Mouse (Mus musculus) CH12.LX (cell line): ENCODE results near the gene Gm13288. TPM values are rescaled to one million over a fixed set of nuclear protein-coding genes. Genes with fewer than 3 reads are reported as not detected.
A peak's percentile ranks its signal among the peaks of the same experiment; 100 is the strongest.

ENCODE experiments used
- DNase-seq: peaks from one replicate; pipeline ENCODE4 v3.0.0-alpha.2; 2013; ENCODE audit errors: extremely low read depth
- H3K27ac ChIP-seq: 2 replicates; pipeline ENCODE4 v1.5.1; 2012; ENCODE audit warnings: low read depth, mild to moderate bottlenecking, control low read depth, moderate library complexity; ENCODE audit not compliant: insufficient read depth
- H3K27me3 ChIP-seq: replicated peaks from 2 replicates; pipeline ENCODE3; 2012; ENCODE audit warnings: inconsistent platforms
- H3K36me3 ChIP-seq, 2 experiments: replicated peaks in 1 of 2; 2 replicates each; pipeline versions ENCODE3 to v1.6.1; 2012; ENCODE audit warnings: inconsistent platforms in 1 of 2, low read length in 1 of 2, mild to moderate bottlenecking in 1 of 2, mixed read lengths in 1 of 2, moderate library complexity in 1 of 2; ENCODE audit not compliant: control insufficient read depth in 1 of 2, insufficient read depth in 1 of 2
- H3K4me1 ChIP-seq, 2 experiments: 2 replicates each; pipeline ENCODE4 v1.6.1; 2012; ENCODE audit warnings: inconsistent platforms in 1 of 2, moderate library complexity in 1 of 2; ENCODE audit not compliant: insufficient read depth in 2 of 2, control insufficient read depth in 1 of 2
- H3K4me2 ChIP-seq: 2 replicates; pipeline ENCODE4 v1.6.1; 2012; ENCODE audit warnings: low read depth, mild to moderate bottlenecking, control low read depth; ENCODE audit not compliant: poor library complexity, insufficient read depth, severe bottlenecking
- H3K4me3 ChIP-seq, 3 experiments: fragments of 150-350 bp in 1 of 3; sonication (generic) in 1 of 3; replicated peaks in 1 of 3; 2 replicates each; pipeline versions ENCODE3 to v1.5.1; 2011 to 2012; ENCODE audit warnings: low read depth in 2 of 3, low read length in 2 of 3, mild to moderate bottlenecking in 2 of 3, moderate library complexity in 2 of 3, control low read depth in 1 of 3, improper control_type of control experiment in 1 of 3, inconsistent platforms in 1 of 3, mixed read lengths in 1 of 3; ENCODE audit not compliant: poor library complexity in 1 of 3
- H3K79me2 ChIP-seq: replicated peaks from 2 replicates; pipeline ENCODE4 v1.6.1; 2012; ENCODE audit warnings: mild to moderate bottlenecking, moderate library complexity; ENCODE audit not compliant: control insufficient read depth, poor library complexity, insufficient read depth, severe bottlenecking; ENCODE audit errors: extremely low read depth
- H3K9ac ChIP-seq: 2 replicates; pipeline ENCODE4 v1.6.1; 2012; ENCODE audit warnings: low read depth, mild to moderate bottlenecking, control low read depth, moderate library complexity; ENCODE audit not compliant: insufficient read depth
- H3K9me3 ChIP-seq: replicated peaks from 2 replicates; pipeline ENCODE3; 2012; ENCODE audit warnings: low read length, inconsistent platforms, mixed read lengths
- CHD1 ChIP-seq: IDR thresholded peaks from 2 replicates; pipeline ENCODE4 v1.6.1; 2012; ENCODE audit warnings: low read depth, low read length, improper control_type of control experiment, inconsistent platforms
- E2F4 ChIP-seq: IDR thresholded peaks from 2 replicates; pipeline ENCODE4 v1.6.1; 2011; ENCODE audit warnings: low read depth, low read length, improper control_type of control experiment; ENCODE audit not compliant: insufficient replicate concordance
- EP300 ChIP-seq: IDR thresholded peaks from 2 replicates; pipeline ENCODE4 v1.6.1; 2011; ENCODE audit warnings: low read length, improper control_type of control experiment
- GABPA ChIP-seq: IDR thresholded peaks from 2 replicates; pipeline ENCODE4 v1.6.1; 2012; ENCODE audit warnings: low read depth, low read length, improper control_type of control experiment, inconsistent platforms; ENCODE audit not compliant: insufficient replicate concordance
- HCFC1 ChIP-seq: IDR thresholded peaks from 2 replicates; pipeline ENCODE4 v1.6.1; 2012; ENCODE audit warnings: low read depth, mild to moderate bottlenecking, inconsistent platforms, low read length, improper control_type of control experiment
- IRF4 ChIP-seq: IDR thresholded peaks from 2 replicates; pipeline ENCODE4 v1.6.1; 2014; ENCODE audit warnings: low read depth, mild to moderate bottlenecking, inconsistent platforms, low read length, improper control_type of control experiment
- JUN ChIP-seq: IDR thresholded peaks from 2 replicates; pipeline ENCODE4 v1.6.1; 2011; ENCODE audit warnings: low read depth, mild to moderate bottlenecking, low read length, improper control_type of control experiment, moderate library complexity; ENCODE audit not compliant: insufficient read depth
- JUND ChIP-seq: conservative IDR thresholded peaks from 2 replicates; pipeline ENCODE4 v1.6.1; 2011; ENCODE audit warnings: low read depth, low read length, improper control_type of control experiment
- KAT2A ChIP-seq: IDR thresholded peaks from 2 replicates; pipeline ENCODE4 v1.6.1; 2012; ENCODE audit warnings: low read length, improper control_type of control experiment, inconsistent platforms; ENCODE audit not compliant: insufficient replicate concordance
- MAFK ChIP-seq: IDR thresholded peaks from 2 replicates; pipeline ENCODE4 v1.6.1; 2011; ENCODE audit warnings: low read length, improper control_type of control experiment; ENCODE audit not compliant: insufficient replicate concordance
- MAX ChIP-seq: IDR thresholded peaks from 2 replicates; pipeline ENCODE4 v1.6.1; 2011; ENCODE audit warnings: low read length, improper control_type of control experiment
- MAZ ChIP-seq: IDR thresholded peaks from 2 replicates; pipeline ENCODE4 v1.6.1; 2012; ENCODE audit warnings: low read depth, mild to moderate bottlenecking, inconsistent platforms, low read length, improper control_type of control experiment, moderate library complexity
- MXI1 ChIP-seq: IDR thresholded peaks from 2 replicates; pipeline ENCODE4 v1.6.1; 2011; ENCODE audit warnings: mild to moderate bottlenecking, low read depth, low read length, improper control_type of control experiment
- MYC ChIP-seq: IDR thresholded peaks from 2 replicates; pipeline ENCODE4 v1.6.1; 2011; ENCODE audit warnings: low read depth, mild to moderate bottlenecking, improper control_type of control experiment, low read length
- NELFE ChIP-seq: IDR thresholded peaks from 2 replicates; pipeline ENCODE4 v1.6.1; 2011; ENCODE audit warnings: low read depth, low read length, improper control_type of control experiment
- NRF1 ChIP-seq: IDR thresholded peaks from 2 replicates; pipeline ENCODE4 v1.6.1; 2014; ENCODE audit warnings: low read depth, mild to moderate bottlenecking, inconsistent platforms, low read length, improper control_type of control experiment, moderate library complexity
- PAX5 ChIP-seq: IDR thresholded peaks from 2 replicates; pipeline ENCODE4 v1.6.1; 2012; ENCODE audit warnings: low read length, inconsistent platforms, mixed read lengths
- POLR2AphosphoS2 ChIP-seq: IDR thresholded peaks from 2 replicates; pipeline ENCODE4 v1.6.1; 2011; ENCODE audit warnings: low read depth, low read length, improper control_type of control experiment
- RCOR1 ChIP-seq: conservative IDR thresholded peaks from 2 replicates; pipeline ENCODE4 v1.6.1; 2012; ENCODE audit warnings: low read depth, mild to moderate bottlenecking, inconsistent platforms, low read length, improper control_type of control experiment
- SIN3A ChIP-seq: IDR thresholded peaks from 2 replicates; pipeline ENCODE4 v1.6.1; 2012; ENCODE audit warnings: low read length, improper control_type of control experiment, inconsistent platforms
- SMC3 ChIP-seq: IDR thresholded peaks from 2 replicates; pipeline ENCODE4 v1.6.1; 2011; ENCODE audit warnings: low read depth, low read length, improper control_type of control experiment
- TBP ChIP-seq: conservative IDR thresholded peaks from 2 replicates; pipeline ENCODE4 v1.6.1; 2011; ENCODE audit warnings: low read depth, low read length, improper control_type of control experiment
- TCF12 ChIP-seq: IDR thresholded peaks from 2 replicates; pipeline ENCODE4 v1.6.1; 2014; ENCODE audit warnings: low read depth, mild to moderate bottlenecking, inconsistent platforms, low read length, improper control_type of control experiment
- USF1 ChIP-seq: IDR thresholded peaks from 2 replicates; pipeline ENCODE4 v1.6.1; 2014; ENCODE audit warnings: low read depth, mild to moderate bottlenecking, inconsistent platforms, low read length, improper control_type of control experiment
- USF2 ChIP-seq: conservative IDR thresholded peaks from 2 replicates; pipeline ENCODE4 v1.6.1; 2011; ENCODE audit warnings: low read depth, low read length, improper control_type of control experiment
- ZC3H11A ChIP-seq: IDR thresholded peaks from 2 replicates; pipeline ENCODE4 v1.6.1; 2012; ENCODE audit warnings: low read depth, mild to moderate bottlenecking, inconsistent platforms, low read length, improper control_type of control experiment
- ZKSCAN1 ChIP-seq: IDR thresholded peaks from 2 replicates; pipeline ENCODE4 v1.6.1; 2012; ENCODE audit warnings: low read depth, inconsistent platforms, low read length, improper control_type of control experiment, borderline replicate concordance
- ZMIZ1 ChIP-seq: IDR thresholded peaks from 2 replicates; pipeline ENCODE4 v1.6.1; 2012; ENCODE audit warnings: low read depth, mild to moderate bottlenecking, inconsistent platforms, low read length, improper control_type of control experiment
- ZNF384 ChIP-seq: IDR thresholded peaks from 2 replicates; pipeline ENCODE4 v1.6.1; 2012; ENCODE audit warnings: low read depth, low read length, improper control_type of control experiment, inconsistent platforms
- dilution Hi-C: fragments of 300-500 bp; cut with MboI; formaldehyde crosslinking; loops from 2 replicates; pipeline ENCODE4 v1.14.3; 2020; ENCODE audit warnings: low sequenced_read_pairs; ENCODE audit not compliant: extremely low pct_unique_long_range_greater_than_20kb, extremely low pct_ligation_motif_present
- in situ Hi-C: fragments of 300-500 bp; cut with MboI; formaldehyde crosslinking; loops from 3 replicates; pipeline ENCODE4 v1.14.3; 2019; ENCODE audit warnings: low sequenced_read_pairs, low pct_ligation_motif_present, low pct_unique_long_range_greater_than_20kb, mixed read lengths
- polyA plus RNA-seq: library from polyadenylated mRNA; unstranded; fragments of >175 nt; gene quantifications from 2 replicates; pipeline ENCODE4 v1.2.1, GENCODE M21; 2012; ENCODE audit warnings: low read depth; ENCODE audit not compliant: insufficient read length
- total RNA-seq, 2 experiments: library from RNA; depleted of rRNA; stranded (reverse); fragments of 300-350 nt in 1 of 2; fragments of >200 nt in 1 of 2; gene quantifications; 2 replicates each; pipeline ENCODE4 v1.2.3; 2012 to 2014

Gm13288 gene
- total and polyA plus RNA-seq, 3 experiments: not detected

- Histone ChIP-seq H3K79me2 (no peaks in the 10 kb centered on the region), H3K4me1 (peaks cover 5 to 10% of the 10 kb centered on the region in 2 experiments; a peak in 3 of 4 replicates), H3K4me2 (no peak overlapping the region), H3K27me3 (peaks cover 51% of the 10 kb centered on the region), H3K4me3 (no peak overlapping the region), H3K9me3 (no peaks in the 10 kb centered on the region), H3K36me3 (no peaks in the 10 kb centered on the region), H3K27ac (no peak overlapping the region), H3K9ac (no peak overlapping the region)
- dilution Hi-C loops (no loop called here), in situ Hi-C loops (no loop called here)
- TF ChIP-seq MAZ: no peak
- TF ChIP-seq CHD1: no peak
- TF ChIP-seq USF2: no peak
- TF ChIP-seq PAX5: no peak
- TF ChIP-seq ZKSCAN1: no peak
- no peak for TF ChIP-seq IRF4
- TF ChIP-seq MAFK: no peak
- no peak for TF ChIP-seq MYC
- TF ChIP-seq MAX: no peak
- TF ChIP-seq USF1: no peak
- TF ChIP-seq MXI1: no peak
- peak; percentile 53 for TF ChIP-seq JUND
- TF ChIP-seq RCOR1: no peak
- no peak for TF ChIP-seq NELFE
- no peak for TF ChIP-seq NRF1
- no peak for TF ChIP-seq TCF12
- no peak for TF ChIP-seq TBP
- TF ChIP-seq E2F4: no peak
- TF ChIP-seq HCFC1: no peak
- TF ChIP-seq SIN3A: no peak
- TF ChIP-seq SMC3: no peak
- no peak for TF ChIP-seq ZC3H11A
- TF ChIP-seq EP300: peak; percentile 21; the same call in 1 of the 2 replicates
- peak; percentile 32; the same call in 1 of the 2 replicates for TF ChIP-seq JUN
- peak; percentile 73; the same call in 1 of the 2 replicates for TF ChIP-seq ZNF384
- no peak for TF ChIP-seq POLR2AphosphoS2
- no peak for TF ChIP-seq ZMIZ1
- no peak for TF ChIP-seq GABPA
- no peak for TF ChIP-seq KAT2A
- DNase-seq: no peak
Measured at GRCm38 (mm10) chr4:88840058-88840457, 34.7 kb downstream of the Gm13288 start.
